Mouse (Mus musculus): ENCODE results near the gene Thoc7. TPM values are rescaled to one million over a fixed set of nuclear protein-coding genes. Genes with fewer than 3 reads are reported as not detected.
"Not testable (repeated sequence)": the region's sequence is repeated elsewhere in the genome, so short reads cannot be mapped to it uniquely, and the experiment has no call there.

The Thoc7 gene
- polyA plus RNA-seq, 1 experiment from 2014 or later: 158 TPM

DNA sequence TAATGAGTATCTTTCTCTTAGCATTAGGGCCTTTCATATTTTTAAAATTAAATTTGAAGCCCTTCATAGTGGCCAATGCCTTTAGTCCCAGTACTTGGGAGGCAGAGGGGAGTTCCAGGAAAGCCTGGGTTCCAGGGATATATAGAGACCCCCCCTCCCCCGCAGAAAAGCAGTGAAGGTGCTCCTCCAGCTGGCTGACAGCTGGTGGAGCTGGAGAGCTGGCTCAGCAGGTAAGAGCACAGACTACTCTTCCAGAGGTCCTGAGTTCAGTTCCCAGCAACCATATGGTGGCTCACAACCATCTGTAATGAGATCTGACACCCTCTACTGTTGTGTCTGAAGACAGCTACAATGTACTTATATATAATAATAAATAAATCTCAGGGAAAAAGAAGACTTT is 6.0 kb upstream of the Thoc7 start:
- Histone ChIP-seq H3K4me3 (no peak overlapping the region), H3K36me3 (replicated peaks) (no peaks in the 10 kb centered on the region), H3K27ac (no peak overlapping the region), H3K4me1 (no peaks in the 10 kb centered on the region), H3K9ac (no peak overlapping the region), H3K9me3 (no peaks in the 10 kb centered on the region), H3K27me3 (replicated peaks) (no peaks in the 10 kb centered on the region), H3K4me2 (no peak overlapping the region)
- 36% methylated on average over 1 of the region's 1 CpGs for WGBS
- ATAC-seq (replicated peaks): no peak

DNA sequence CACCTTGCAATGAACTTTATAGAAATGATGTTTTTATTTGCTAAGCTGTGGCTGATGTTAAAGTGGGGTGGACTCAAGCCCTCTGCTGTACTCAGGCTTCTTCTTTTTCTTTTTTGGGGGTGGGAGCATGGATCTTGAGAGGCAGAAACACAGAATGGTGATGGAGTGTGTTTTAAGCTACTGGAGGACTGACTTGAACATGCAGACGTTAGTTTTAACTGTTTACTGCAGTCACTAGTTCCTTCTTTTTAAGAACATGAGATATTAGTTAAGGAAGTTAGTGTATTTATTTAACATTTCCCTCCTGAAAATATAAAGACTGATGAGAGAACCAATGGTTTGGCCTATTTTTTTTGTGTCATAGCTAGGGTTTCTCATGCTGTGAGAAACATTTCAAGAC is 1.9 kb upstream of the Thoc7 start:
- H3K4me2 ChIP-seq: no peak overlapping the region
- 92% methylated on average over 1 of the region's 1 CpGs for WGBS
- no peak for ATAC-seq (replicated peaks)
- H3K9ac ChIP-seq: no peak overlapping the region
- no peaks in the 10 kb centered on the region for H3K36me3 ChIP-seq (replicated peaks)
- no peak overlapping the region for H3K27ac ChIP-seq
- H3K4me1 ChIP-seq: peaks cover 21% of the 10 kb centered on the region
- no peaks in the 10 kb centered on the region for H3K9me3 ChIP-seq
- H3K4me3 ChIP-seq: no peak overlapping the region
- no peaks in the 10 kb centered on the region for H3K27me3 ChIP-seq (replicated peaks)

DNA sequence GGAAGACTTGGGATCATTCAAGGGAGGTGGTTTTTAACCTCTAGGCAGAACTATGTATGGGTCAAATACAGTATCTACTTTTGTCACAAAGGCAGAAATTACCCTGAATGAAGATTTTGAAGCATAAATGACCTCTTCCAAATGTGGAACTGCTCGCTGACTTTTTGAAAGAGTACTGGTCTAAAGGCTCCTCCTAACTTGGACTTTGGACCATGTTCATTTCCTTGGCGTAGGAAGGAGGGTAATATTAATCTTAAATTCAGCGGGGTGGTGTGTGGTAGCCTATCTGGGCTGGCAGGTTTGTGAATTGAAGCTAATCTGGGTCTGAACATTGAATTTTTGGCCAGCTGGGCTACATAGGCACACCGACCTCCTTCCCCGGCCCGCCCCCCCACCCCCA is 824 bp upstream of the Thoc7 start:
- Histone ChIP-seq H3K27ac (no peak overlapping the region), H3K36me3 (replicated peaks) (no peaks in the 10 kb centered on the region), H3K27me3 (replicated peaks) (no peaks in the 10 kb centered on the region), H3K4me3 (no peak overlapping the region), H3K9ac (no peak overlapping the region), H3K4me2 (no peak overlapping the region), H3K9me3 (no peaks in the 10 kb centered on the region), H3K4me1 (peaks cover 26% of the 10 kb centered on the region)
- WGBS: 87% methylated on average over 6 of the region's 6 CpGs
- no peak for ATAC-seq (replicated peaks)

DNA sequence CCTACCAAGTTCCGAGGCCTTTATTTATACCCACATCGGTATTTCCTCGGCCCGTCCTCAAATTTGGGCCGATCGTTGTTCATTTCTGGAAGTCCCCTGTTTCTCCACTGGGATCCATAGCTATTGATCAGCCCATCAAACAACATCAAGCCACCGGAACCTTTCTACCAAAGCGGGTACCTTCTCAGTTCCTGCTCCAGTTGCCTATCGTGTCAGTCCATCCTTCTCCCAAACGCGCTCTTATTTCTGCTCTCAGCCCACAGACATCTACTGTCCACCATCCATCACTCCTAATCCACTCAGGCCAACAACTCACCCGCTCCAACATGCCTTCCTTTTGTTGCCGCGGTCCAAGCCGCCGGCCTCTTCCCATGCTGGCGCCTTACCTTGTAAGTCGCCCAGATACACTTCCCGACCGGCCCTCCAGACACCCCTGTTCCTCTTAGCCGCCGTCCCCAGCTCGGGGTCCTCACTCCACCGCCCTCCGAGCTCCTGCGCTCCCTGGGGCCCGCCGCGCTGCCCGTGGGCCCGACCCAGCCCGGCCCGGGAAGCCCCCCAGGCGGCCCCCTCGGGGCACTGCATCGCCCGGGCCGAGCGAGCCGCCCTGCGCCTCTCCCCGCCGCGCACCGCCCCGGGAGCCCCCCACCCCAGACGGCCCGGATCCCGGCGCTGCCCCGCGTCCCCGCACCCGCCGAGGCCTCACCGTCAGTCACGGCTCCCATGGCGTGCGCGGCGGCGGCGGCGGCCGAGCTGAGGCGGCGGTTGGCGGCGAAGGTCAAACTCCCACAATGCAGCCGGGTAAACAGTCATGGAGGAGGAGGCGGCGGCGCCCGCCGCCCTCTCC is 948 bp downstream of the Thoc7 start:
- under 1% methylated on average over 75 of the region's 75 CpGs for WGBS
- peak overlapping the region; percentile 87 for H3K4me3 ChIP-seq
- H3K4me1 ChIP-seq: peaks cover 26% of the 10 kb centered on the region
- H3K36me3 ChIP-seq (replicated peaks): 0 out of 2 replicates have a peak, but pooled peaks cover 5% of the 10 kb centered on the region
- H3K27ac ChIP-seq: peak overlapping the region; percentile 84
- peak overlapping the region; percentile 98 for H3K9ac ChIP-seq
- no peaks in the 10 kb centered on the region for H3K27me3 ChIP-seq (replicated peaks)
- peak overlapping the region; percentile 75 for H3K4me2 ChIP-seq
- ATAC-seq (replicated peaks): peak; percentile 93
- H3K9me3 ChIP-seq: no peaks in the 10 kb centered on the region

DNA sequence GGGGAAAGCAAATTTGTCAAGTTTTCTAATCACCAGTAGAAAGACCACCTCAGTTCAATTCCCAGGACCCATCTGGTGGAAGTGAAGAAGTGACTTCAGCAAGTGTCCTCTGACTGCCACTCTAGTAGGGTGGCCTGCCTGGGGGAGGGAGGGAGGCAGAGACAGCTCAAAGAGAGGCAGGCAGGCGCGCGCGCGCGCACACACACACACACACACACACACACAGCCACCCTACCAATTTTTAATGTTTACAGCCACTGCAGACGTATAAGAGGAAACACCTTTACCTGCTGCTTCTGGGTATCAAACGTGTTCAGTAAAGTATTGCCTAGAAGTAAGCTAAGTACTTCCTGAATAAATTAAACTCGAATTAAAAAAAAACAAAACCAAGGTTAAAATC is 1.6 kb downstream of the Thoc7 start:
- H3K4me2 ChIP-seq: peak overlapping the region; percentile 75
- H3K36me3 ChIP-seq (replicated peaks): 0 out of 2 replicates have a peak, but pooled peaks cover 7% of the 10 kb centered on the region
- H3K9me3 ChIP-seq: no peaks in the 10 kb centered on the region
- no peaks in the 10 kb centered on the region for H3K27me3 ChIP-seq (replicated peaks)
- peaks cover 26% of the 10 kb centered on the region for H3K4me1 ChIP-seq
- whole genome bisulfite sequencing: 0% methylated on average over 9 of the region's 9 CpGs
- H3K9ac ChIP-seq: peak overlapping the region; percentile 98
- peak overlapping the region; percentile 84 for H3K27ac ChIP-seq
- peak; percentile 57; the same call in 1 of the 2 replicates for ATAC-seq (replicated peaks)
- H3K4me3 ChIP-seq: peak overlapping the region; percentile 87

DNA sequence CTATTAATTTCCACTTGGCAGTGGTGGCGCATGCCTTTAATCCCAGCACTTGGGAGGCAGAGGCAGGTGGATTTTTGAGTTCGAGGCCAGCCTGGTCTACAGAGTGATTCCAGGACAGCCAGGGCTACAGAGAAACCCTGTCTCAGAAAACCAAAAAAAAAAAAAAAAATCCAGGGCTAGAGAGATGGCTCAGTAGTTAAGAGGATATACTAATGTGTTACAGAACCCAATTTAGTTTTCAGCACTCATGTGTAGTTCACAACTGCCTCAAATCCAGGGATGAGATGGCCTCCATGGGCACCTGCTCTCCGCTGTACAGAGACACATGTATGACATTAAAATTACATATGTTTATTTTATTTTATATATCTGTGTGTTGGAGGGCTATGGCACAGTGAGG is 9.5 kb downstream of the Thoc7 start:
- H3K4me1 ChIP-seq; H3K9ac ChIP-seq; H3K4me3 ChIP-seq; H3K27ac ChIP-seq; H3K9me3 ChIP-seq; ATAC-seq (replicated peaks); H3K4me2 ChIP-seq; H3K27me3 ChIP-seq (replicated peaks): not testable (repeated sequence)
- peaks cover 40% of the 10 kb centered on the region for H3K36me3 ChIP-seq (replicated peaks)
- WGBS: 97% methylated on average over 3 of the region's 3 CpGs

DNA sequence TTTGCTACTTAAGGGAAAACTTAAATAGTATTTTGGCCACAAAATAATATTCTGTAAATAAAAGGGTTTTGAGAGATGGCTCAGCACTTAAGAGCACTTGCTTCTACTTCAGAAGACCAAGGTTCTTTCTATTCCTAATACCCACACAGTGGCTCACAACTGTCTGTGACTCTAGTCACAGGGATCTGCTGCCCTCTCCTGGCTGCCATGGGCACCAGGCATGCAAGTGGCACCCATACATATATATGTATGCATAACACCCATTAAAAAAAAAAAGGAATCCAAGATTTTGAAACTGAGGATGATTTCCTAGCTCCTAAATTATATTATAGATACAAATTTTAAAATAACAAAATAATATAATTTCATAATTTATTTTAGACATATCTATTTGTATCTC is 11.3 kb downstream of the Thoc7 start:
- Histone ChIP-seq H3K27me3 (replicated peaks) (no peaks in the 10 kb centered on the region), H3K4me3 (no peak overlapping the region), H3K9me3 (no peaks in the 10 kb centered on the region), H3K4me2 (no peak overlapping the region), H3K9ac (no peak overlapping the region), H3K27ac (no peak overlapping the region), H3K36me3 (replicated peaks) (peaks cover 33% of the 10 kb centered on the region), H3K4me1 (no peaks in the 10 kb centered on the region)
- peak; percentile 72; the same call in 1 of the 2 replicates for ATAC-seq (replicated peaks)

DNA sequence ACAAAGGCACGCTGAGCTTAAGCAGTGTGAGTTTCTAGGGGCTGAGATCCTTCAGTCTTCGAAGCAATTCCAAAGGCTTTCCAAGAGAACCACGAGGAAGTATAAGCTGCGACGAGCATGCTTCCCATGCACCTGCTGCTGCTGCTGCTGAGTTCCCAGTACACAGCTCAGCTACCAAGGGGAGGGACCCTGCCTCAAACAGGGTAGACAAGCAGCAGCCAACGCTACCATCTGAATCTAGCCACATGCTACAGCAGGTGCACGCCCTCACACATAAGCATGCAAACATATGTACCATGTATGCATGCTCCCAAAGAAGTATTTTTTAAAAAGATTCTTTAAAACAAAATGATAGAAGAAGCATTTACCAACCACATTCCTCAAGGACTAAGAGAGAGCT is 13.3 kb downstream of the Thoc7 start:
- no peak overlapping the region for H3K27ac ChIP-seq
- H3K4me1 ChIP-seq: no peaks in the 10 kb centered on the region
- H3K9me3 ChIP-seq: no peaks in the 10 kb centered on the region
- H3K4me3 ChIP-seq: no peak overlapping the region
- H3K4me2 ChIP-seq: no peak overlapping the region
- ATAC-seq (replicated peaks): 0 out of 2 replicates have a peak, but pooled peaks have one; percentile 18
- H3K27me3 ChIP-seq (replicated peaks): no peaks in the 10 kb centered on the region
- H3K36me3 ChIP-seq (replicated peaks): peaks cover 33% of the 10 kb centered on the region
- no peak overlapping the region for H3K9ac ChIP-seq
- WGBS: 86% methylated on average over 7 of the region's 7 CpGs

DNA sequence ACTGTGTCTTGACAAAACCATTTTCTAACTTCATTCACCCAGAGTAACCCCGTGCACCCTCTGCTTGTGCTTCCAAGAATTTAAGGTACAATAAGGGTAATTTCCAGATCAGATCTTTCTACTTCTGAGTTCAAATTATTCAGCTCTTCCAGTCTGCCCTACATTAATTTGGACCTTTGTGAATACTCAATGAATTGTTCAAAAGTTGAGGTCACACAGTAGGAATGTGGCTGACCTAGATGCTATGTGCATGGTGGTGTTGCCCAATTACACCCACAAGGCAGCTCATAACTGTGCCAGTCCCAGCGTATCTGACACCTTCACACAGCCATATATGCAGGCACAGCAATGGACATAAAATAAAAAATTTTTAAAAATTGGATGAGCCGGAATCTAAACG is 17.0 kb downstream of the Thoc7 start:
- no peak for ATAC-seq (replicated peaks)
- Histone ChIP-seq H3K27ac (no peak overlapping the region), H3K27me3 (replicated peaks) (no peaks in the 10 kb centered on the region), H3K4me3 (no peak overlapping the region), H3K4me1 (no peaks in the 10 kb centered on the region), H3K36me3 (replicated peaks) (peaks cover 20% of the 10 kb centered on the region; the same call in 1 of the 2 replicates), H3K9me3 (no peaks in the 10 kb centered on the region), H3K9ac (no peak overlapping the region), H3K4me2 (no peak overlapping the region)
- WGBS: 94% methylated on average over 4 of the region's 4 CpGs

DNA sequence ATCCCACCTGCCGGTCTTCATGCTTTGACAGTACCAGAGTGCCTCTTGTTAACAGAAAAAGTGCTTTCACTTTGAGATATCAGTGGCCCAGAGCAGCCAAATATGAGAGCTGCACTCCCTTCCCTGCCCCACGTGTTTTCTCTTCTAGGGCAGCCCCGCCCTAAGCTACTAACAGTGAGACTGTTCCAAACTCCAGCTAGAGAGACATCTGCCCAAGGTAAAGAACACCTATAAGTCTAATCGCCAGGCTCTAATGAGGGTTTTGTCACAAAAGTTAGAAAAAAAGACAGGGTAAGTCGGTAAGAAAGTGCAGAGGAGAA is 27.6 kb downstream of the Thoc7 start:
- H3K4me3 ChIP-seq: no peak overlapping the region
- no peaks in the 10 kb centered on the region for H3K27me3 ChIP-seq (replicated peaks)
- no peaks in the 10 kb centered on the region for H3K36me3 ChIP-seq (replicated peaks)
- ATAC-seq (replicated peaks): no peak; the same call in 1 of the 2 replicates
- WGBS: 45% methylated on average over 5 of the region's 5 CpGs
- H3K4me1 ChIP-seq: peaks cover 9% of the 10 kb centered on the region; the same call in 1 of the 2 replicates
- H3K9ac ChIP-seq: no peak overlapping the region
- no peak overlapping the region for H3K27ac ChIP-seq
- no peaks in the 10 kb centered on the region for H3K9me3 ChIP-seq
- peak overlapping the region; percentile 63; the same call in 1 of the 2 replicates for H3K4me2 ChIP-seq

DNA sequence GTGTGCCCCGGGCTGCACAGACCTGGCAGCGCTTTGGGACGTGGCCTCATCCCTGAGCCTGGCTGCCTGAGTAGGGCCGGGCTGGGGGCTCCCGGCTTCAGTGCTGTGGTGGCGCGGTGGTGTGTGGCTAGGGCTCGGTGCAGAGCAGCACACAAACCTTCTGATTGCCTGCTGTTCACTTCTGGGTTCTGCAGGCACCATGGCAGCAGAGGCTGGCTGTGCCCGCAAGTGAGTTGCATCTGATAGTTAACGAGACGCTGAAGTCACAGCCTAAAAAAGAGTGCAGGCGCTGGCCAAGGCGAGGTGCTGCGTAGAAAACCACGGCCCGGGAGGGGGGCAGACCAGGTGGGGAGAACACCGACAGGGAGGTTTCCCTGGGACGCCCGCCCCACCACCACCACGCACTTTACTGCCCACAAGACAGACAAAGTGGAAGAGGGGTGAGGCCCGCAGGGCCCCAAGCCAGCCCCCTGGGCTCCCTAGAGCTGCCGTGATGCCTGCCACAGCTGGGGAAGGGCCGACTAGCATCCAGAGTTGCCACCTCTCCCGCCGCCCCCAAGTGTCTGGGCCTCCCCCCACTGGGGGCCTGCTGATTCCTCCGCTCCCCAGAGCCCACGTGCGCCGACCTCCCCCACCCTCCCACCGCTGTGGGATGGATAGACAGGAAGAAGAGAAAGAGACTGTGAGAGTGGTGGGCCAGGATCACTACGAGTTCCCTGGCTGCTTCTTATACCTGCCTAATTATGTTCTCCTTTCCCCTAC is 28.2 kb downstream of the Thoc7 start:
- WGBS: 27% methylated on average over 31 of the region's 31 CpGs
- Histone ChIP-seq H3K27ac (no peak overlapping the region), H3K4me1 (peaks cover 9% of the 10 kb centered on the region; the same call in 1 of the 2 replicates)

DNA sequence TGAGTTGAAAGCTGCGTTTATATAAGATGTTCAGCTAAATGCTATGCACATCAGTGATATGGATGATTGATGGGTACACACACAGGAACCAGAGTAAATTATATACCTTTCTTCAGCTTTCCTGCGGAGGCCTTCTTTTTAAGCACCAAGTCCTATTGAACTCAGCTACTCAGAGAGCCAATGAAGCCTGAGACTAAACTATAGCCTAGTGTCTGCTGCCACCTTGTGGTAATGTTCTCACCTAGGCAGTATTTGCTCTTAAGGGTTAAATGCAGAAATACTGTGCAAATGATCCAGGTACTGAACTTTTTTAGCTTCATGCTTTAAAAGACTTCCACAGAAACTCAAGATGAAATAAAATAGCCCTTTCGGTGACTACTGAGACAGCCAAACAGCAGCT is 44.0 kb downstream of the Thoc7 start:
- Histone ChIP-seq H3K36me3 (replicated peaks) (no peaks in the 10 kb centered on the region), H3K4me1 (no peaks in the 10 kb centered on the region), H3K4me3 (no peak overlapping the region), H3K9me3 (no peaks in the 10 kb centered on the region), H3K27me3 (replicated peaks) (no peaks in the 10 kb centered on the region), H3K4me2 (no peak overlapping the region), H3K9ac (no peak overlapping the region), H3K27ac (no peak overlapping the region)
- 37% methylated on average over 3 of the region's 3 CpGs for WGBS
- peak; percentile 89 for ATAC-seq (replicated peaks)

More for the DNA sequence above, 28.2 kb downstream of the Thoc7 start:
- peak overlapping the region; percentile 63 for H3K4me2 ChIP-seq
- peak overlapping the region; percentile 32 for H3K4me3 ChIP-seq
- H3K36me3 ChIP-seq (replicated peaks): no peaks in the 10 kb centered on the region
- H3K9me3 ChIP-seq: no peaks in the 10 kb centered on the region
- peak overlapping the region; percentile 21; the same call in 1 of the 2 replicates for H3K9ac ChIP-seq
- H3K27me3 ChIP-seq (replicated peaks): no peaks in the 10 kb centered on the region
- ATAC-seq (replicated peaks): peak; percentile 84

Data from midbrain, embryonic 15.5 days (tissue).